Mouse (Mus musculus) embryo, embryonic 9.5 days (tissue): ENCODE data around the gene Phf23.

Source experiments
- DNase-seq: peaks from one replicate; pipeline ENCODE4 v3.0.0-alpha.2; 2017; ENCODE audit errors: extremely low spot score

Gene Phf23

DNA sequence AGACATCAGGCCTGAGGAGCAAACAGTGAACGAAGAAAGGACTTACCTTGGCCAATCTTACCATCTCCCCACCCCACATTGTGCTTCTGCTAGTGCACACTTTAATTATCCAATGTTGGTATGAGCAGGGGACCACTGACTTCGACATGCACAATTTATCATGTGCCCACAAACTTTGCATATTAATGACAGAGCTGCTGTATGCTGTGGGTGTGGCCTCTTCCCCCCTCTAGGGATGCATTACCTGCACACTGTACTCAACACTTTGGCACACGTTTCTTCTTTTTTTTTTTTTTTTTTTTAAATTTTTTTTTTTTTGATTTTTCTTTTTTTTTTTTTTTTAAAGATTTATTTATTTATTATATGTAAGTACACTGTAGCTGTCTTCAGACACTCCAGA, 24.8 kb upstream of the Phf23 start:
- DNase-seq = no peak

DNA sequence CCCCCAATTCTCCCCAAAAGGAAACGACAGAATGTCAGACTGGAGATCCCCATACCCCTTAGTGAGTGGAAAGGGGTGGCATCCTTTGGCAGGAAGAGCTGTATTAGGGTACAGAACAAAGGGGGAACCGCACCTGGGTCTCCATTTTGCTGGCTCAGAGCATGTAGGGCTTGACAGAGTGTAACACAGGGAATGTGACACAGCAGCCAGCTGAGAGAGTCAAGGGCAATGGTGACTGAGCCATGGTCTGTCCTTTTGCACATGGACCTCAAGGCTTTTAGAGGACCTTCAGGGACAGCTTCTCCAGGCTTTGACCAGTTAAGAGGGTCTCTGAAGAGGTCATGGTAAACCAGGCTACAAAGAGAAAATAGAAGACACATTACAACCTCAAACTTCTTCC, 20.7 kb upstream of the Phf23 start:
- no peak for DNase-seq

DNA sequence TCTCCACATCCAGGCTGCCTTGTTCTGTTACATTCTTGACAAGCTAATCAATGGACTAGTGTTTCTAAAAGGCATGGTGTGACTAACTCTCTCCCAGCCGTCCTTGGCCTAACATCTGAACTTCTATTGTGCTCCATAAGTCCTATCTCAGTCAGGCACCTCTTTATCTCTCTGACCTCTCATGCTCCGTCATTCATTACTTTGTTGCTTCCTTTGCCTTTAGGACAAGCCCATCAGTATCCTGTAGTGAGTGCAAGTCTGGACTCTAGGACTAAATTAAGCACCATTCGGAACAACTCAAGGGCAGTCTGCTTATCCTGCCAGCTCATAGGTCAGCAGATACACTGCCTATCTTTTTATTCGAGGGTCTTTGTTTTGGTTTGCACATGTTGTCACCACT, 19.3 kb upstream of the Phf23 start:
- DNase-seq = no peak

DNA sequence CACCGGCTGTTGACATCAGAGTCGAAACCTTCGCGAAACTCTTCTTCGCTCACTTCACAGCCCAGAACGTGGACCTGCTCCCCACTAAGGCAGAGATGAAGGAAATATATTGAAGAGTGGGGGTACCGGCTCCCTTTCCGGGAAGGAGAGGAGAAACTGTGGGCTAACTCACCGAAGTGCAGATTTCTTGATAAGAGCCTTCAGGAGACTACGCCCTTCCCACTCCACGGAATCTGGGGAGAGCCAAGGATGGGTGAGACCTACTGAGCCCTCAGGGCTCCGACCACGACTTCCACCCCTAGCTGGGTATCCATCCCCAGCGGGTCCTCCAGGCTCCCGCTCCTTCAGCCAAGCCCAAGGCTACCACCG, 15.8 kb upstream of the Phf23 start:
- no peak for DNase-seq

DNA sequence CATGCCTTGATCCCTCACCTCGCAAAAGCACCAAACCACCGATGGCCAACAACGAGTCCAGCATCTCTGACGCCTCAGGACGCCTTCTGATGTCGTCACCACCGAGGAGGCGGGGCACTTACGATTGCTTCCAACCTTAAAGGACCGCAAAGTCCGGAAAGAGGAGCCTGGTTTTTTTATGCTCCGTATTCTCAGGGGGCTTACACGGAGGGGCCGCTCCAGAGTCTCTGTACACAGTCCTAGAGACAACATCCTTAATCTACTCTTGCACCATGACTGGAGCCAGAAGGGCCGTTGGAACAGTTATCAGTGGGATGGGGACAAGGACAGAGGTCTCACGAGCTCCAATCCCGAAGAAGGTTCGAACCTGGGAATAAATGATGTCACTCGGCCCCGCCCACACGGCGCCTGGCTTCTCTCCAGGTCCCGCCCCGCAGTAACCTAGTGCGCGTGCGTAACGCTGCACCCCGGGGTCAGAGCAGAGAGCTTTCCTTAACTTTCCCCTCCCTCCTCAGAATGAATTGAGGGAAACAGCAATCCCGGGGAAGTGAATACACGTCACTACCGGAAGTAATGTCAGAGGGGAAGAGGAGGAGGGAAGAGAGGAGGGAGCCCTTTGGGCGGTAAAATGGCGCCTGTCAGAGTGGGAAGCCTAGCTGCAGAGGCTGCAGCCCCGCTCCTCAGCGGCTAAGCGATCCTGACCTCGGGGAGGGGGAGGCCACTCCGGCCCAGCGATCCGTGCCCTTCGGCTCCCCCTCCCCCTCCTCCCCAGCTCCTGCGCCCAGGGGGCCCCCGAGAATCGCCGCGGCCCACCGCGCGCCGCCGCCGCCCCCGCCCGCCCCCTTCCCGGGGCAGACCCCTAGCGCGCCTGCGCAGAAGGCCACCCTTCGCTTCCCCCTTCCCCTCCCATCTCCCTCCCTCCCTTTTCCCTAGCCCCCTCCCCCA, 15.1 kb upstream of the Phf23 start:
- DNase-seq = peak; percentile 99

DNA sequence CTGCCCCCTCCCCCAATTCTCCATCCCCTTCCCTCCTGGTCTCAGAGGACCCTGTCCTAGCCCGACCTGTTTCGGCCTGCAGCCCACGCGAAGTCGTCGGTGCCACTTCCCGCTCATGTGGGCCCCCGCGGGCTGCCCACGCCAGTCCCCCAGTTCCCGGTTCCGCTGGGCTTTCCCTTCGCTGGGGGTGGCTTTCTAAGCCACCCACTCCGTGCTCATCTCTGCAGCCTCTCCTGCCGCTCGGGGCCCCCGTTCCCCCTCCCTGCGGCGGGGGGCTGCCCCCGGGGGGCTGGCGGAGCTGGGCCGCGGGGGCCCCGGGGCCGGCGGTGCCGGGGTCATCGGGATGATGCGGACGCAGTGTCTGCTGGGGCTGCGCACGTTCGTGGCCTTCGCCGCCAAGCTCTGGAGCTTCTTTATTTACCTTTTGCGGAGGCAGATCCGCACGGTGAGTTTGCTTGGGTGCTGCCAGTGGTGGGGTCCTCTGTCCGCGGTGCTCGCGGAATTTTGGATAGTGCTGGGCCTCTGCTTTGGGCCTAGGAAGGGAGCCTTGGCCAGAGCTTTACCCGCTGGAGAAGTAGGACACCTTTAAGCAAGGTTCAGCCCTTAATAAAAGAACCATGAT, 14.3 kb upstream of the Phf23 start, which contains the start of gene Ctdnep1:
Gene Ctdnep1 (plus strand): TSS at position 16 of the 622 bp plus-strand sequence.
- no peak for DNase-seq

DNA sequence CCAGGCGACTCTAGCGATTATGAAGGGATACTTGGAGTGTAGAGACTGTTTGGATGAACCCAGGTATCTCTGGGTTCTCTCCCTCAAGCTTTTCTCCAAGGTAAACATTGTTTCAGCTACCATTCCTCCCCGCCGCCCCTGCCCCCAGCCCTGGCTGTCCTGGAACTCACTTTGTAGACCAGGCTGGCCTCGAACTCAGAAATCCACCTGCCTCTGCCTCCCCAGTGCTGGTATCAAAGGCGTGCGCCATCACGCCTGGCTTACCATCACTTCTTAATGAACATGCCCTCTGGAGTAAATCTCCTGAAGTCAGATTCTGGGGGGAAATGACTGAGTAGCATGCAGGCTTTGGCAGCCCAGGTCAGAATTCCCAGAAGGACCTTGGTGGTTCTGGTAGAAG, 13.4 kb upstream of the Phf23 start, which contains the start of gene Elp5:
Gene Elp5 (minus strand): TSS at position 293 of the 400 bp plus-strand sequence.
- DNase-seq = no peak

DNA sequence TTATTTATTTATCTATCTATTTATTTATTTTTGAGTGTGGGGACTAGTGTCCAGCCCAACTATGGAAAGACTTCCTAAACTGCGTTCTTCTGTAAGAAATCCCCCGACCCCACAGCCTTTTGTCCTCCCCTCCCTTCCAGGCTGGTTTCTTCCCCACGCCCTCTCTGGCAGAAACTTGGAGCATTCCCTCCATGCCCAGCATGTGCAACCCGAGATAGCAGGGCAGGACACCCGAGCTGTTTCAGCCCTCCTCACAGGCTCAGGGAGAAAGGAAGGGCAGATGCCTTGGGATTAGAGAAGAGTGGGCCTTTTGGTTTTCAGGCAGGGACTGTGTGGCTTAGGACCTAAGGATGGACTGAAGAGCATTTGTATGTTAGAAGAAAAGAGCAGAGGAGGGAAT, 12.7 kb upstream of the Phf23 start:
- no peak for DNase-seq

DNA sequence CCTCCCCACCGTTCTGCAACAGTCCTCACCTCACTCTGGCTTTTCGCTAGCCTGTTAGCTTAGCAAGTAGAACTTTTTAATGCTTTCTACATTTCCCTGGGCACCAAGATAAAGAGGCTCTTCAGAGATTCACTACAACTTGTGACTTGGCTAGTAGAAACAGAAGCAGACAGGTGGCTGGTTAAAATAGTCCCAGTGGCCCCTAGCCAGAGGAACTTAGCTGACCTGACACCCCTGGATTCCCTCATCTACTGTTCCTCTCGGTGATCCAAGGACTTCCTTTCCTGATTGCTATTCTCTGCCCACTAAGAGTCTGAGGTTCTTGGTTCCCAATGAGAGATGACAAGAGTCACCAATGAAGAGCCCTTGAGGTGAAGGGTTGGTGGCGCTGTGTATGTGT, 12.2 kb upstream of the Phf23 start:
- DNase-seq = no peak

DNA sequence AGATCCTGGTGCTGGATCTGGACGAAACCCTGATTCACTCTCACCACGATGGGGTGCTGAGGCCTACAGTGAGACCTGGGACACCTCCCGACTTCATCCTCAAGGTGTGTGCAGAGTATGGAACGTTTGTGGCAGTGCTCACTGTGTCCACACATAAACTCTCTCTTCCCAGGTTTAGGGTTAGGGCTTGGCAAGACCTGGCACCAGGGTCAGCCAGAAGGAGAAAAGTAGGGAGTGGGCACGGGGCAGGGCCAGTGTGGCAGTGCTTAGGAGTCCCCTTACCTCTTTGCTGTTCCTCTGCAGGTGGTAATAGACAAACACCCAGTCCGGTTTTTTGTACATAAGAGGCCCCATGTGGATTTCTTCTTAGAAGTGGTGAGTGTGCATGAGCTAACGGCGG, 11.1 kb upstream of the Phf23 start:
- DNase-seq = no peak

DNA sequence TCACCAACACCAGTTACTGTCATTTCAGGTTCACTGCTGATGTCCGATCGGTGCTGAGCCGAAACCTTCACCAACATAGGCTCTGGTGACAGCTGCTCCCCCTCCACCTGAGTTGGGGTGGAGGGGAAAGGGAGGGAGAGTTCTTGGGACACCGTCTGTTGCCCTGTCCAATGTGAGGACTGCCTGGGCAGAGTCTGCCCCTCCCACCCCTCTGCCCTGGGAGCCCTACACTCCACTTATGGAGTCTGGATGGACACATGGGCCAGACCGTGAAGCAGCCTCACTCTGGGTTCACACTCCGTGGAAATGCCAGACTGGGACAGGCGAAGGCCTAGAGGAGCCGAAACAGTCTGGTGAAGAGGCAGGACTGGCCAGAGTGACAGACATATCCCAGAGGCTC, 5.6 kb upstream of the Phf23 start:
- DNase-seq = no peak

DNA sequence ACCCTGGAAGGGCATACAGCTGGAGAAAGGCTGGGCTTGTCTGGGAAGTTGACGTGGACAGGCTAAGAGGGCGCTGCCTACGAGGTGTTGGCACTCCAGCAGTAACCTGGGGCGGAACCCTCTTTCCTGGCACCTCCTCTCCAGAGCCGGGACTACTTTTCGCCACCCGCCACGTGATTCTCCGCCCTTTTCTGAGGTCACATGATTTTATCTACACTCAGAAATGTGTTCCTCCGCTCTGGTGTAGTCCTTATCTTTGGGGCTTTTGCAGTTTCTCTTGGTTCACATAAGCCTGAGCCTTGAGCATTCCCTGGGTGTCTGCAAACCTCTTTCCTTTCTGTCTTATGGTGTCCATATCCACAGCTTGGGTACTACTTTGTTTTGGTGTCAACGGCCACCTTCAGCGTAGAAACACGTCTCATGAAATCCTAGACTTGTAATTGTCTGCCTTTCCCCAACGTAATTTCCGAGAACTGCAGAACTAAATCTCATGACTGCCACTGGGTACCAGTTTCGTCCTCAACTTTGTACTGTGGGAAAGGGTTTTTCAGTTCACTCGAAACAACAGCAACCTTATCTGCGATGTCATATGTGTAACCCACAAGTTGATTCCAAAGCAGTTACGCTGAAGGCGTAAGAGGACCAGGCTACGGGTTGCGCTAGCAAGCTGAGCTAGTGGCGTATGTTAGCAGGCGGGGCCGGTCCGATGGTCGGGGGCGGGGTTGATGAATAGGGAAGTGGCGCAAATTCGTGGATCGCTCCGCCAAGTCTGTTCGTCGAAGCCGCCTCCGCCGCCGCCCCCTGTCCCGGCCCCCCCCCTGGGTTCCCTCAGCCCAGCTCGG, 4.5 kb upstream of the Phf23 start, which contains the start of gene Gabarap:
Gene Gabarap (plus strand): TSS at position 294 of the 842 bp plus-strand sequence.
- peak; percentile 95 for DNase-seq

DNA sequence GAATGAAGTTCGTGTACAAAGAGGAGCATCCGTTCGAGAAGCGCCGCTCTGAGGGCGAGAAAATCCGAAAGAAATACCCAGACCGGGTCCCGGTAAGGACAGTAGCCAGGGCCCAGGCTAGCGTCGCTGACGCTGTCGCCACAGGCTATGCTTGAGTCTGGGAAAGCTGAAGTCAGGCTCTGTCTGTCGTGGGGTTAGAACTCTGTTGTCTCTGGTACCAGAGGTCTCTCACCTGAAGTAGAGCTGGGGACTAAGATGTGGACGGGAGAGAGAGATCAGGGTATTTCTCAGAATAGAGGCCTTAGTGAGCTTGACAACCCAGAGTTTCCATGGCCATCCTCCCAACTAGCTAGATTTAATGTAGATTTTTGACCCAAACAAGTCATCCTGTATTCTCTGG, 3.9 kb upstream of the Phf23 start:
- DNase-seq = no peak

DNA sequence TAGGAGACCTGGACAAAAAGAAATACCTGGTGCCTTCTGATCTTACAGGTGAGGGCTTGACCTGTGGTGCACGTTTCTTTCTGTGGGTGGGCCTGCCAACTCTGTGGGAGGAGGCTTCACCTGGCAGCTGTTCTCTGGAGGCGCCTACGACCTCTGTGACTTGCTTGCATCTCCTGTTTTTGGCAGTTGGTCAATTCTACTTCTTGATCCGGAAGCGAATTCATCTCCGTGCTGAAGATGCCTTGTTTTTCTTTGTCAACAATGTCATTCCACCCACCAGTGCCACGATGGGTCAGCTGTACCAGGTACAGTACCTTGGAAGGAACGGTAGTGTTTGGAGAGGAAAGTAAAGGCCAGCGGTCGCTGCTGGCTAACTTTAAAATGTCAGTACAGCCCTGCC, 3.2 kb upstream of the Phf23 start:
- no peak for DNase-seq

DNA sequence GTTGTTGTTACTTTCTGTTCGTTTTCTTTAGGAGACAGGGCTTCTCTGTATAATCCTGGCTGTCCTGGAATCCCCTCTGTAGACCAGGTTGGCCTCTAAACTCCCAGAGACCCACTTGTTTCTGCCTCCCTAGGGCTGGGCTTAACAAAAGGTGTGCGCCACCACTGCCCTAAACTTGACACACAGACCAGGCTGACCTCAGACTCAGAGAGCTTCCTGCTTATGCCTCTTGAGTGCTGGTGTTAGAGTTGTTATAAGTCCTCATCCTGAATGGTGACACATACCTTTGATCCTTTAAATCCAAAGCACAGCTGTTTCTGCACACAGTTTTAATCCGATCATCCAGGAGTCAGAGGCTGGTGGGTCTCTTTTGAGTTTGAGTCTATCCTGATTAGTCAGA, 2.6 kb upstream of the Phf23 start:
- DNase-seq = no peak

DNA sequence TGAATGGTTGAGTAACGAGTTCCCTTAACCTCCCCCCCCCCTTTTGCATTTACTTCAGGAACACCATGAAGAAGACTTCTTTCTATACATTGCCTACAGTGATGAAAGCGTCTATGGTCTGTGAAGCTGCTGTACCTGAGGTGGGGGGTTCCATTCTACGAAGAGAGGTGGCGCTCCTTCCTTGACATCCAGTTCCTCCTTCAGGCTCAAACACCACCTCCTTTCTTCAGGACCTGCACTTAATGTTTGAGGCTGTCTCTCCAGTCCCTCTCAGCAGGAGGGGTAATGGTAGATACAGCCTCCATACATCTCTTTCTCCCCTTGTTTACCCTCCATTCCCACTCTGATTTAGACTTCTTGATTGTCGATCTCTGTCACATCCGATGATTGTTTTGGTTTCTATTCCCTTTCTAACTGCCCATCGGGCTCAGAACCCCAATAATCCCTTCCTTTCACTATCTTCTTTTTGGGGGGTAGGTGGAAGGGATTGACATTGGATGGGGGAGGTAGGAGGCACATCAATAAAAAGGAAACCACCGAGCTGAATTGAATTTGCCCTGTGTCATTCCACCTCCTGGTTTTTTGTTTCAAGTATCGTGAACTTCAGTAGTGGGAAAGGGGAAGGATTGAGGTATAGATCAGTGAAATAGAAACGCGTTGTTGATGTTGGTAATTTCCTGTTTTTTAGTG, 1.0 kb upstream of the Phf23 start:
- DNase-seq = no peak

DNA sequence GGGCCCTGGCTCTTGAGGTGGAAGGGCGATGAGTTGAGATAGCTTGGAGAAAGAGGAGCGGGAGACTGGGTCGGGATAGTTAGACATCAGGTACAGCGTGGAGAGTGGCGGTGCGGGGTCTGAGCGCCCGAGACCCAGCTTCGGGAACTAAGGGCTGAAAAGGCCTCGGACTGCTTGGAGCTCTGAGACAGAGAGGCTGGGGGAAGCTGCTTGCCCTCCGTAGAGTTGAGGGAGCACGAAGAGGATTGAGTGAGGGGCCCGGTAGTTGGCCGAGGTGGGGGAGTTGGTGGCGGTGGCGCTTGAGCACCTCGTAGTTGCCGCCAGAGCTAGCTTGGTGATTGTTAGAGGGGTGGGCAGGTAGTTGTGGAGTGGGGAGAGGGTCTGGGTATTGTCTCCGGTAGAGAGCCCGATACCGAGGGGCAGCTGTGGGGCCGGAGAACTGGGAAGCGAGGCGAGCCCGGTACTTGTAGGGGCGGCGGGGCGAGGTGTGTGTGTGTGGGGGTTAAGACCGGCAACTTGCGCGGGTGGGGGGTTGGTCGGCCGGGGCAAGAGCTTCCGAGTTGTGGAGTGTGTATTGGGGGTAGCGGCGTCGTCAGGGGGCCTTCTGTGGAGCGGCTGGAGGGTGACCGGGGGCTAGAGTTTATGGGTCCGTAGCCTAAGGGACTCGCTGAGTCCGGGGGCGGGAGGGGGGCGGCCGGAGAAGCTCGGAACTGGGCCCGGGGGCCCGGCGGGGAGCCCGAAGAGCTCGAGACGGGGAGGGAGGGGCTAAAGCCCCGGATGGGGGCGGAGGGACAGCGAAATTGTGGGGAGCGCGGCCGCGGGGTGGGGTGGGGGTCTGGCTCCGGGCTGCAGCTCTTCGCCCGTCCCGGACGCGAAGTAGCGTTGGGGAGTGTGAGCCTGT, 834 bp downstream of the Phf23 start:
- DNase-seq = no peak

DNA sequence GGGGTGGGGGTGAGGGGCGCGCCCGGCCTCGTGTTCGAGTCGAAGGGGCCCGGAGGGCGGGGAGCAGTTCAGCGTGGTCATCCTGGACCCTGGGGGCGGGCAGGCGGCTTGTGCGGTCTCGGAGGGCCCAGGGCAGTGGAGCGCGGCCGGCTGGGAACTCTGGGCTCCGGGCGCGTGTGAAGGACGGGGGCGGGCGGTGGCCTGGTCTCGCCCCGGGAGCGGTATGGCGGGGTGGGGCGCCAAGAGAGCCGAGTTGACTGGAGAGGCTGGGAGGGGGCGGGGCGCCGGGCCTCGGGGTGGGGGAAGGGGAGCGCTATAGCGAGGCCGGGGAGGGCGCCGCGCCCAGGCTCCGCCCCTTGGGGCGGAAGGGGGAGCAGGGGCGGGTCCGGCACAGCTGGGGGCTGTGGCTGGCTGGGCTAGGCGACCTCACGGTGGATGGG, 1.5 kb downstream of the Phf23 start:
- DNase-seq = peak; percentile 94

DNA sequence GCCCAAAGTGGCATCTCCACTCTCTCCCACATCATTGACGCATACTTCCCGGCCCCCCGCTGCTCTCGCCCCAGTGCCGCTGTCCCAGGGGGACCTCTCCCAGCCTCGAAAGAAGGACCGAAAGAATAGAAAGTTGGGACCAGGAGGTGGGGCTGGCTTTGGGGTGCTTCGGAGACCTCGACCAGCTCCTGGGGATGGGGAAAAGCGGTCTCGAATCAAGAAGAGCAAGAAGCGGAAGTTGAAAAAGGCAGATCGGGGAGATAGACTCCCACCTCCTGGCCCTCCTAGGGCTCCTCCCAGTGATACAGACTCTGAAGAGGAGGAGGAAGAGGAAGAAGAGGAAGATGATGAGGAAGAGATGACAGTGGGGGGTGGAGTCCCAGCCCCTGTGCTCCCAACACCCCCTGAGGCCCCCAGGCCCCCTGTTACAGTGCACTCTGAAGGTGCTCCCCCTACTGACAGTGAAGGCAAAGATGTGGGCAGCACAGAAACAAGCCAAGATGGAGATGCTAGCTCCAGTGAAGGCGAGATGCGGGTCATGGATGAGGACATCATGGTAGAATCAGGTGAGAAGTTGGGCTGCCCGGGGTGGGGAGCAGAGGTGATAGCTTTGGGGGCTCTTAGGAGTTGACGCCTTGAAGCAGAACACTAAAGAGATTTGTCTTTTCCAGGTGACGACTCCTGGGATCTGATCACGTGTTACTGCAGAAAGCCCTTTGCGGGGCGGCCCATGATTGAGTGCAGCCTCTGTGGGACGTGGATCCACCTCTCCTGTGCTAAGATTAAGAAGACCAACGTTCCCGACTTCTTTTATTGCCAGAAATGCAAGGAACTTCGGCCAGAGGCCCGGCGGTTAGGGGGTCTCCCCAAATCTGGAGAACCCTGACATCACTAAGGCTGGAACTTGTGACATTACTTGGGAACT, 3.3 kb downstream of the Phf23 start:
- DNase-seq = no peak
